Comparison of ENCODE assay signal across 19 mouse cellular contexts in the genomic region with DNA sequence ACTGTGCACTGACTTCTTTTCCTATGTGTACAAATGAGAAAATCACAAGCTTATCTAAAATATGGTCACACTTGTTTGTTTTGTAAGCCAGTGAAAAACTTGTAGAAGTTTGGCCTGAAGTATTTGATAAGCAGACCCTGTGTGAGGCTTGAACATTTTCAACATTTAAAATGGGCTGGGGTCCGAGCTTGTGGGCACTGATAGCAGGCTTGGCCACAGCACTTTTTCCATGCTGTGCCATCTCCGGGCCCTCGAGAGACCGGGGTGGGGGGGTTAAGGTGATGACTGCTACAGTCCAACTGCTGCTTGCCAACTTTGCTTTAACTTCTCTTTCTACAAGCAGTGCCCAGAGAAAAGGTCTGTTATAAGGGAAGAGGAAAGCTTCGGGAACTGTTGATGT. TPM values are rescaled to one million over a fixed set of nuclear protein-coding genes. Genes with fewer than 3 reads are reported as not detected.
DNase-seq lines count a peak whose midpoint lies in the region; ATAC-seq lines count a peak whose summit lies in the region.
"Had no signal": no experiment of that assay in that cellular context is flagged by ENCODE, and none has a peak within 500 bp of the region (broad histone marks: within the 10 kb centered on the region; RNA-seq: fewer than 3 reads in every experiment).

No protein-coding gene starts in this region.

- no peak overlapping the region for H3K4me3 ChIP-seq in midbrain, embryonic 11.5 days (ENCODE audit: low read depth, low read length)
- no peak overlapping the region for H3K4me3 ChIP-seq in midbrain, embryonic 14.5 days (replicated peaks; ENCODE audit: low read depth, low read length)

- DNase-seq in heart, adult 11 months: peak; percentile 71
- DNase-seq in heart, postnatal 4 days: no peak
- DNase-seq in midbrain, embryonic 11.5 days (ENCODE audit: low spot score, missing footprints): peak; percentile 79
- DNase-seq in midbrain, embryonic 14.5 days: no peak
- DNase-seq: adrenal gland, adult 2 months; adrenal gland, adult 8-10 months; adrenal gland, postnatal 10 days; adrenal gland, postnatal 14 days; adrenal gland, postnatal 25 days; adrenal gland, postnatal 36 days; B cell, adult 2 months; cerebellum, adult 11 months; cerebellum, adult 11-12 months; cerebellum, adult 18-20 months had no signal

- no peak overlapping the region for H3K4me2 ChIP-seq in midbrain, embryonic 11.5 days
- no peak overlapping the region for H3K4me2 ChIP-seq in midbrain, embryonic 14.5 days (ENCODE audit: low read length)

- H3K4me1 ChIP-seq in midbrain, embryonic 11.5 days (ENCODE audit: control insufficient read depth, insufficient read depth, low read length): no peaks in the 10 kb centered on the region
- H3K4me1 ChIP-seq in midbrain, embryonic 14.5 days (ENCODE audit: control insufficient read depth, insufficient read depth, low read length): no peaks in the 10 kb centered on the region

- H3K9me3 ChIP-seq in midbrain, embryonic 11.5 days (ENCODE audit: control insufficient read depth, low read length): no peaks in the 10 kb centered on the region
- H3K9me3 ChIP-seq in midbrain, embryonic 14.5 days (ENCODE audit: control insufficient read depth, low read length): no peaks in the 10 kb centered on the region
- H3K9me3 ChIP-seq: G1E had no signal

- 96% methylated on average over 5 of the region's 5 CpGs for whole genome bisulfite sequencing in midbrain, embryonic 11.5 days
- WGBS in midbrain, embryonic 14.5 days: 94% methylated on average over 5 of the region's 5 CpGs

- no peak overlapping the region for H3K9ac ChIP-seq in midbrain, embryonic 11.5 days (ENCODE audit: low read length)
- H3K9ac ChIP-seq in midbrain, embryonic 14.5 days (replicated peaks; ENCODE audit: low read length): no peak overlapping the region

- no peak for ATAC-seq in midbrain, embryonic 11.5 days (ENCODE audit: low FRiP score)
- ATAC-seq in midbrain, embryonic 14.5 days (ENCODE audit: low FRiP score, low TSS enrichment): no peak
- ATAC-seq: activated CD4-positive, CD25-positive, alpha-beta regulatory T cell, adult 4 months; CD4-positive, CD25-positive, alpha-beta regulatory T cell, adult 4 months; Patski had no signal

- H3K36me3 ChIP-seq in midbrain, embryonic 11.5 days (ENCODE audit: control insufficient read depth, insufficient read depth, low read length): peaks cover 21% of the 10 kb centered on the region
- peaks cover 70% of the 10 kb centered on the region for H3K36me3 ChIP-seq in midbrain, embryonic 14.5 days (ENCODE audit: control insufficient read depth, insufficient read depth, low read length)

- H3K27ac ChIP-seq in midbrain, embryonic 11.5 days (ENCODE audit: low read depth, low read length): no peak overlapping the region
- no peak overlapping the region for H3K27ac ChIP-seq in midbrain, embryonic 14.5 days (replicated peaks; ENCODE audit: low read depth, low read length)

- H3K27me3 ChIP-seq in midbrain, embryonic 11.5 days (ENCODE audit: control insufficient read depth, insufficient read depth, low read length): no peaks in the 10 kb centered on the region
- H3K27me3 ChIP-seq in midbrain, embryonic 14.5 days (ENCODE audit: control insufficient read depth, insufficient read depth, low read length): no peaks in the 10 kb centered on the region
- H3K27me3 ChIP-seq: CH12.LX, Patski had no signal

RNA-seq across cellular contexts. Expression of gene Tmem165, which starts 24.4 kb away (rescaled TPM):
- 10 to 100 TPM; 49.4 to 50.4 TPM for total RNA-seq in heart, postnatal 4 days (2021)
- 100 and 102 TPM in 2 replicates for polyA plus RNA-seq in midbrain, embryonic 11.5 days (2014; fragmentation: Nextera tagmentation; extraction: Ambion mirVana)
- 47.6 and 58.2 TPM in 2 replicates for polyA plus RNA-seq in midbrain, embryonic 14.5 days (2014; fragmentation: Nextera tagmentation; extraction: Ambion mirVana)

Comparison
In these comparisons a context has a peak if more than half of its experiments do, and no peak if none do; other contexts are left out.
1. DNase-seq: peak in heart, adult 11 months (single experiment) and midbrain, embryonic 11.5 days (single experiment); none in heart, postnatal 4 days (single experiment) and midbrain, embryonic 14.5 days (single experiment).